Mouse (Mus musculus): ENCODE data around the gene Hk3.

The Hk3 gene

DNA sequence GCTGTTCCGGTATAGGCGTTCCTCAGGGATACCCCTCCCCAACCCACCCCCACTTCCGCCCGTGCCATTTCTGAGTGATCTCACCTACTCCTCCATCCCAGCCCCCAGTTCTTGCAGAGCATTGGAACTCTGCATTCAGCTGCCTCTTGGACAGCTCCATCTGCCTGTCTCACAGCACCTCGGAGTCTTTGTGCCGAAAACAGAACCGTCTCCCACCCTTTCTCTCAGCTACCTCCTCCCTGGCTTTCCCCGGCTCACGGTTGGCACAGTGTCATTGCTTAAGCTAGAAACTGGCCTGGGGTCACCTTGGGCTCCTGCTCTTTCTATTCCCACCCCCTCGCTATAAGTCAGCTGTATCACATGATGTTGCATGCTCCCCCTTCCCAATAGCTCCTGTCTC is 20.8 kb downstream of the Hk3 start:
- no peak for DNase-seq

- DNase-seq = no peak
These were observed 23.6 kb downstream of the Hk3 start for GRCm38 (mm10) chr13:54997568-54997967.

DNA sequence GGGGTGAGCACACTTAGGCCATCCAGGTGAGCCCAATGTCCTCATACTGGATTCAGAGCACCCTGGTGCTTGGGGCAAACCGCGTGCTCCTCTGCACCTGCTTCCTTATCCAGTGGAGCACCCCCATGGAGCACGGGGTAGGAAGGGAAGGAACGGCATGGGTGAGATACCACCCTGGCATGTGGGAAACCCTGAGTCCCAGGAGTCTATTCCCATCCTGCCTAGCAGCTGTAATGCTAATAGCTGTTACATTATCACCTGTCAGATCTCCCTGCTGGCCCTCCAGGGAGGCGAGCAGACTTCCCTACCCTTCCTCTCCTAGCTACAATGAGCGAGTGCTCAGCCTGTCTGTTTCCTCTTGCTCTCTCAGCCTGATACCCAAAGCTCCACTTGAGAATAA is 26.0 kb downstream of the Hk3 start:
- DNase-seq = no peak

GRCm38 (mm10) chr13:54994576-54994975 is 26.6 kb downstream of the Hk3 start:
- DNase-seq = no peak

- no peak for DNase-seq
These were observed 29.0 kb downstream of the Hk3 start for GRCm38 (mm10) chr13:54992215-54992614.

GRCm38 (mm10) chr13:54988181-54988760 is 32.9 kb downstream of the Hk3 start:
- no peak for DNase-seq

- DNase-seq = no peak
These were observed 33.8 kb downstream of the Hk3 start for GRCm38 (mm10) chr13:54987405-54987804.

- DNase-seq = no peak
These were observed 37.6 kb downstream of the Hk3 start for GRCm38 (mm10) chr13:54983614-54984013.

DNA sequence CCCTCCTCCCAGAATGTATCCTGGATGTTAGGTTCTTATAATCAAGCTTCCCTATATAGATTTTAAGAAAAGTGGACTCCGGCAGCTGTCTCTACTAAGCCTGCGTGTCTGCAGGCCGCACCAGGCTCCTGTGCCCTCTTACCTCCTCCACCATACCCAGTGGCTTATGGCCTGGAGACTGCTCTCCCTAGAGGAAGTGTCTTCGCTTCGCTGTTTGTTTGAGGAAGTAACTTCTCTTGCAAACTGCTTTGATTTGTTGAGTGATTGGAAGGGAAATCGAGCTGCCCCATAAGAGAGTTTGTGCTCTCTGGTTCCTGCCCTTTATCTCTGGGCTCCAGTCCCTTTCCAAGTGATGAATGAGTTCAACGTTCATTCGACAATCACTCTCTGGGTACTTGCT is 38.2 kb downstream of the Hk3 start:
- DNase-seq = no peak

- DNase-seq = no peak
These were observed 40.2 kb downstream of the Hk3 start for GRCm38 (mm10) chr13:54980957-54981356.

- DNase-seq = peak; percentile 25
These were observed 42.4 kb downstream of the Hk3 start for GRCm38 (mm10) chr13:54978804-54979203.

GRCm38 (mm10) chr13:54975546-54975945 is 45.6 kb downstream of the Hk3 start:
- DNase-seq = no peak

DNA sequence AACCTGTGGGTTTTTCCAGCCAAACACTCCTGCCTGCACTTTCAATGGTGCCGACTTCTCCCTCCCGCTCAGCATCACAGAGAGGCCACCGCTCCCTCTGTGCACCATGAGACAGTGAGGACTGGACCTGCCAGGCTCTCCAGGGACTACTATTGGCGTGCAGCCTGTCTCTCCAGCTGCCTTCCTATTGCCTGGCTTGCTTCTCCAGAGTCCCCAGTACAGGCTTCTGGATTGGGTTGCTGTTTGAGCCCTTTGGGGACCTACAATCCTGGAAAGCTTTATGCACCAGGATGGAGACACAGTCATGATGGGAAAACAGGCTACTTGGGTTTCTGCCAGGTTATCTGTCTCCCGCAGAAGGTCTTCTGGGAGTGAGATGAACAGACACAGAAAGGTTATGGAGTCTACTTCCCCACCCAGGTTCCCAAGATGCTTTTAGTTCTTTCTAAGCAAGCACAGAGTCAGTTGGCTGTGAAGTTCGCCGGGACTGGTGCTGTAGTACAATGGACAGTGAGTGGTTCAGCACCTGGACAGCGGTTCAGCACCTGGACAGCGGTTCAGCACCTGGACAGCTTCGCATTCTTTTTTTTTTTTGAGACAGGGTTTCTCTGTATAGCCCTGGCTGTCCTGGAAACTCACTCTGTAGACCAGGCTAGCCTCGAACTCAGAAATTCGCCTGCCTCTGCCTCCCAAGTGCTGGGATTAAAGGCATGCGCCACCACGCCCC is 50.5 kb downstream of the Hk3 start:
- DNase-seq = peak; percentile 56

GRCm38 (mm10) chr13:54969513-54969912 is 51.7 kb downstream of the Hk3 start:
- no peak for DNase-seq

- DNase-seq = no peak
These were observed 52.5 kb downstream of the Hk3 start for GRCm38 (mm10) chr13:54968636-54969035.

- DNase-seq = no peak
These were observed 53.7 kb downstream of the Hk3 start for GRCm38 (mm10) chr13:54967501-54967900.

DNA sequence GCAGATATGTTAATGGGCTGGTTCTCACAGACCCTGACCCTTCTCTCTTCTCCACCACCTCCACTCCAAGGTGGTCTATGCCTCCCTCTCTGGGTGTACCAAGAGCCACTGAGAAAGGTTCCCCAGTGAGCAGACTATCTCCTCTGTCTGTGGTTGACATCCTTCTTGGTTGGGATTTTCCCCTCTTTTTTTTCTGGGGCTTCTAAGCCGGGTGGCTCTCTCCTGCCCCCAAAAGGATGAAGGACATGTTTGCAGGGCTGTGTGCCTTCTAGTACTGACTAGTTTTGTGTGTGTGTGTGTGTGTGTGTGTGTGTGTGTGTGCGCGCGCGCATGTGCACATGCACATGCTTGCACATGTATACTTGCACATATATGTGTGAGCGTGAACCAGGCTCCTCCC is 55.9 kb downstream of the Hk3 start:
- DNase-seq = no peak

- DNase-seq = no peak
These were observed 60.7 kb downstream of the Hk3 start for GRCm38 (mm10) chr13:54960491-54960890.

- DNase-seq = no peak
These were observed 61.3 kb downstream of the Hk3 start for GRCm38 (mm10) chr13:54959842-54960241.

GRCm38 (mm10) chr13:54959059-54959701 is 62.0 kb downstream of the Hk3 start:
- no peak for DNase-seq

- DNase-seq = no peak
These were observed 63.9 kb downstream of the Hk3 start for GRCm38 (mm10) chr13:54957281-54957680.

All from lung, postnatal 14 days (tissue).